In the genomic region with DNA sequence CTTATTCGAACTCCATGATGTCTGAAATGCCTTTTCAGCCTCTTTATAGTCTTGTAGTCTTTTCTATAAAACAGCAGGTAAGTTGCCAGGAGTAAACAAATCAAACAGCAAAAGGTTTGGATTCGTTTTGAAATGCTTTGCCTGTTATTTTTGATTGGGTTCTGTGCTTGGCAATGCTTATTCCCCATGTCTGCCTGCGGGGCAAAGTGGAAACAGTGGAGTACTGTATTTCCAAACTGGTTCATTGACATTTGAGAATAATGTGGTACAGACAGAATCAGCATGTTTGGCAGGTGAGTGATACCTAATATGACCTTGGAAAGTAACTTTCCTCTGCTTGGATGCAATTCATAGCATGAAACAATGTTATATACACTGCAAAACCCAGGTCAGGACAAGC, we compare ENCODE assay signal across 18 mouse cellular contexts.
"Had no signal": no experiment of that assay in that cellular context is flagged by ENCODE, and none has a peak within 500 bp of the region (broad histone marks: within the 10 kb centered on the region; RNA-seq: fewer than 3 reads in every experiment).

No protein-coding gene starts in this region.

- H3K9ac ChIP-seq: lung, embryonic 15.5 days; midbrain, embryonic 13.5 days; midbrain, embryonic 15.5 days; neural tube, embryonic 12.5 days had no signal

- H3K4me1 ChIP-seq: lung, embryonic 15.5 days; megakaryocyte, embryonic 14.5 days; midbrain, embryonic 13.5 days; midbrain, embryonic 15.5 days; neural tube, embryonic 12.5 days had no signal

- H3K27me3 ChIP-seq: lung, embryonic 15.5 days; megakaryocyte, embryonic 14.5 days; midbrain, embryonic 13.5 days; midbrain, embryonic 15.5 days; neural tube, embryonic 12.5 days had no signal

- H3K4me2 ChIP-seq: lung, embryonic 15.5 days; midbrain, embryonic 11.5 days; midbrain, embryonic 13.5 days; midbrain, embryonic 15.5 days; neural tube, embryonic 12.5 days had no signal

- H3K4me3 ChIP-seq: lung, embryonic 15.5 days; megakaryocyte, embryonic 14.5 days; midbrain, embryonic 13.5 days; midbrain, embryonic 15.5 days; neural tube, embryonic 12.5 days had no signal

- H3K9me3 ChIP-seq: lung, embryonic 15.5 days; midbrain, embryonic 13.5 days; midbrain, embryonic 15.5 days; neural tube, embryonic 12.5 days had no signal

- H3K36me3 ChIP-seq: lung, embryonic 15.5 days; midbrain, embryonic 13.5 days; midbrain, embryonic 15.5 days; neural tube, embryonic 12.5 days had no signal

- ATAC-seq: lung, postnatal 0 days; midbrain, embryonic 13.5 days; midbrain, embryonic 15.5 days had no signal

- H3K27ac ChIP-seq: lung, embryonic 15.5 days; macrophage; midbrain, embryonic 13.5 days; midbrain, embryonic 15.5 days; neural tube, embryonic 12.5 days had no signal

- DNase-seq: lung, adult 2 months; lung, postnatal 14 days; lung, postnatal 36 days; right cerebral cortex, adult 18-20 months; right cerebral cortex, postnatal 25 days; right cerebral cortex, postnatal 4 days; spleen, adult 18-20 months; thymus, adult 18-20 months; thymus, postnatal 14 days; thymus, postnatal 36 days had no signal
